In genomic region chr6:89381172-89381571, GRCm38 (mm10) we compare ENCODE assay signal across 29 mouse cellular contexts. TPM values are rescaled to one million over a fixed set of nuclear protein-coding genes. Genes with fewer than 3 reads are reported as not detected.
DNase-seq lines count a peak whose midpoint lies in the region; ATAC-seq and TF ChIP-seq lines count a peak whose summit lies in the region.
"Had no signal": no experiment of that assay in that cellular context is flagged by ENCODE, and none has a peak within 500 bp of the region (broad histone marks: within the 10 kb centered on the region; RNA-seq: fewer than 3 reads in every experiment).

No protein-coding gene starts in this region.

- 53% methylated on average over 3 of the region's 3 CpGs for WGBS in heart, embryonic 11.5 days (ENCODE audit: insufficient replicate concordance)
- 52% methylated on average over 3 of the region's 3 CpGs for WGBS in lung, postnatal 0 days

- ATAC-seq in heart, embryonic 11.5 days (replicated peaks; ENCODE audit: insufficient number of reproducible peaks, low FRiP score, low TSS enrichment) = no peak
- ATAC-seq in lung, postnatal 0 days = no peak
- ATAC-seq: forebrain, embryonic 15.5 days; hindbrain, postnatal 0 days; inflammation-experienced regulatory T-cells, adult 6 months; intestine, embryonic 16.5 days; Patski had no signal

- no peaks in the 10 kb centered on the region for H3K9me3 ChIP-seq in heart, embryonic 11.5 days (replicated peaks; ENCODE audit: control insufficient read depth, low read length)
- no peaks in the 10 kb centered on the region for H3K9me3 ChIP-seq in lung, postnatal 0 days (ENCODE audit: low read length)
- H3K9me3 ChIP-seq: embryonic facial prominence, embryonic 12.5 days; embryonic facial prominence, embryonic 15.5 days; forebrain, embryonic 12.5 days; forebrain, embryonic 15.5 days; G1E; heart, embryonic 10.5 days; hindbrain, embryonic 13.5 days had no signal

- TF ChIP-seq CTCF in lung, postnatal 0 days (IDR thresholded peaks at IDR 0.05) = no peak

- peak; percentile 22 for DNase-seq in embryo, embryonic 9.5 days (ENCODE audit: extremely low spot score)
- DNase-seq in embryo, embryonic 10.5 days (ENCODE audit: low spot score) = no peak
- DNase-seq in heart, adult 9 months (ENCODE audit: low spot score in 2 of 2) = no peak
- DNase-seq in adipocyte (ENCODE audit: low spot score) = peak; percentile 43
- DNase-seq in lung, postnatal 0 days (ENCODE audit: low spot score) = no peak
- DNase-seq: adrenal gland, adult 2 months; adrenal gland, postnatal 14 days; B cell, adult 2 months; cerebellum, adult 11 months; cerebellum, adult 8-10 months; cerebellum, postnatal 10 days; cerebellum, postnatal 36 days; gastrocnemius, postnatal 25 days; heart, adult 18-20 months; kidney, adult 18-20 months had no signal

- peaks cover 19% of the 10 kb centered on the region for H3K4me1 ChIP-seq in heart, embryonic 11.5 days (ENCODE audit: control insufficient read depth, insufficient read depth, low read length)
- H3K4me1 ChIP-seq in lung, postnatal 0 days (ENCODE audit: insufficient read depth, low read depth, low read length) = no peaks in the 10 kb centered on the region
- H3K4me1 ChIP-seq: embryonic facial prominence, embryonic 15.5 days; forebrain, embryonic 15.5 days; hindbrain, embryonic 13.5 days had no signal

- no peaks in the 10 kb centered on the region for H3K27me3 ChIP-seq in heart, embryonic 11.5 days (ENCODE audit: control insufficient read depth, insufficient read depth, low read length)
- no peaks in the 10 kb centered on the region for H3K27me3 ChIP-seq in myocyte (ENCODE audit: control insufficient read depth, insufficient read depth, insufficient read length)
- no peaks in the 10 kb centered on the region for H3K27me3 ChIP-seq in lung, postnatal 0 days (replicated peaks; ENCODE audit: insufficient read depth, low read length)
- H3K27me3 ChIP-seq: CH12.LX; embryonic facial prominence, embryonic 12.5 days; embryonic facial prominence, embryonic 15.5 days; forebrain, embryonic 12.5 days; forebrain, embryonic 15.5 days; hindbrain, embryonic 13.5 days; Patski had no signal

- TF ChIP-seq POLR2A in myocyte (IDR thresholded peaks at IDR 0.05; ENCODE audit: insufficient read length, low read depth) = no peak

- H3ac ChIP-seq in myocyte (ENCODE audit: control insufficient read depth, insufficient read length) = no peak overlapping the region

- no peak overlapping the region for H3K27ac ChIP-seq in heart, embryonic 11.5 days (ENCODE audit: low read depth, low read length)
- no peak overlapping the region for H3K27ac ChIP-seq in lung, postnatal 0 days (ENCODE audit: low read length)
- H3K27ac ChIP-seq: embryonic facial prominence, embryonic 12.5 days; embryonic facial prominence, embryonic 15.5 days; forebrain, embryonic 12.5 days; forebrain, embryonic 15.5 days; heart, embryonic 10.5 days; hindbrain, embryonic 13.5 days; hindbrain, postnatal 0 days had no signal

- TF ChIP-seq EP300 in lung, postnatal 0 days (IDR thresholded peaks at IDR 0.05) = no peak

- H3K4me3 ChIP-seq in heart, embryonic 11.5 days (ENCODE audit: low read depth, low read length) = no peak overlapping the region
- no peak overlapping the region for H3K4me3 ChIP-seq in myocyte
- no peak overlapping the region for H3K4me3 ChIP-seq in lung, postnatal 0 days (ENCODE audit: low read depth, low read length)
- H3K4me3 ChIP-seq: embryonic facial prominence, embryonic 12.5 days; embryonic facial prominence, embryonic 15.5 days; forebrain, embryonic 12.5 days; forebrain, embryonic 15.5 days; heart, embryonic 10.5 days; hindbrain, embryonic 13.5 days had no signal

- H3K9ac ChIP-seq in heart, embryonic 11.5 days (ENCODE audit: low read depth, low read length) = peak overlapping the region; percentile 10; the same call in 1 of the 2 replicates
- H3K9ac ChIP-seq in lung, postnatal 0 days (replicated peaks; ENCODE audit: low read depth) = no peak overlapping the region
- H3K9ac ChIP-seq: embryonic facial prominence, embryonic 12.5 days; embryonic facial prominence, embryonic 15.5 days; forebrain, embryonic 12.5 days; forebrain, embryonic 15.5 days; hindbrain, embryonic 13.5 days had no signal

- no peaks in the 10 kb centered on the region for H3K36me3 ChIP-seq in heart, embryonic 11.5 days (ENCODE audit: control insufficient read depth, insufficient read depth, low read length)
- no peaks in the 10 kb centered on the region for H3K36me3 ChIP-seq in myocyte (ENCODE audit: control insufficient read depth, insufficient read depth)
- no peaks in the 10 kb centered on the region for H3K36me3 ChIP-seq in lung, postnatal 0 days (ENCODE audit: insufficient read depth, low read length)
- H3K36me3 ChIP-seq: embryonic facial prominence, embryonic 12.5 days; embryonic facial prominence, embryonic 15.5 days; forebrain, embryonic 12.5 days; forebrain, embryonic 15.5 days; G1E; heart, embryonic 10.5 days; hindbrain, embryonic 13.5 days had no signal

- H3K4me2 ChIP-seq in heart, embryonic 11.5 days = no peak overlapping the region
- H3K4me2 ChIP-seq in myocyte (ENCODE audit: low read depth) = no peak overlapping the region
- H3K4me2 ChIP-seq in lung, postnatal 0 days (replicated peaks; ENCODE audit: low read depth, low read length) = no peak overlapping the region
- H3K4me2 ChIP-seq: embryonic facial prominence, embryonic 12.5 days; embryonic facial prominence, embryonic 15.5 days; forebrain, embryonic 12.5 days; forebrain, embryonic 15.5 days; hindbrain, embryonic 13.5 days had no signal

- H3K79me2 ChIP-seq in myocyte (ENCODE audit: control insufficient read depth, insufficient read depth) = no peaks in the 10 kb centered on the region

TF ChIP-seq in myocyte, 11 proteins besides CTCF, POLR2A, EP300 and RAD21:
- TF ChIP-seq REST (IDR thresholded peaks at IDR 0.05; ENCODE audit: insufficient read depth, insufficient read length) (no peak), TCF3 (IDR thresholded peaks at IDR 0.05; ENCODE audit: insufficient read length, low read depth) (no peak), SRF (IDR thresholded peaks at IDR 0.05; ENCODE audit: control insufficient read depth, insufficient read length, low read depth) (no peak), MYOG (IDR thresholded peaks at IDR 0.05; ENCODE audit: control insufficient read depth in 1 of 3, insufficient read depth in 1 of 3, insufficient read length in 2 of 3, low read depth in 2 of 3) (peak in 2 of 3 experiments; percentile 53 to 55), POLR2AphosphoS2 (IDR thresholded peaks at IDR 0.05; ENCODE audit: insufficient read length, low read depth) (no peak), TCF12 (IDR thresholded peaks at IDR 0.05; ENCODE audit: insufficient read depth, poor library complexity, severe bottlenecking) (no peak), E2F4 (IDR thresholded peaks at IDR 0.05; ENCODE audit: insufficient read depth) (no peak), CEBPB (IDR thresholded peaks at IDR 0.05; ENCODE audit: insufficient read depth, poor library complexity, severe bottlenecking) (no peak), USF1 (IDR thresholded peaks at IDR 0.05; ENCODE audit: low read depth) (no peak), MAX (IDR thresholded peaks at IDR 0.05; ENCODE audit: low read depth) (no peak), MYOD1 (IDR thresholded peaks at IDR 0.05; ENCODE audit: control insufficient read depth in 1 of 3, insufficient read length in 2 of 3, low read depth in 2 of 3) (peak in 2 of 3 experiments; percentile 40 to 67)

RNA-seq across cellular contexts. Expression of gene Plxna1, which starts 18.8 kb away (rescaled TPM):
- 8.9 and 9.9 TPM in 2 replicates for polyA plus RNA-seq in heart, embryonic 11.5 days (2014; fragmentation: Nextera tagmentation; extraction: Ambion mirVana)
- 64.4 TPM for polyA plus RNA-seq in myocyte (2012; fragmentation: generic; extraction: Trizol)
- polyA plus RNA-seq in lung, postnatal 0 days (2015; fragmentation: Nextera tagmentation; extraction: Ambion mirVana) = 13.6 and 29.2 TPM in 2 replicates

Comparison
In these comparisons a context has a peak if more than half of its experiments do, and no peak if none do; other contexts are left out.
1. DNase-seq: peak in embryo, embryonic 9.5 days (single experiment) and adipocyte (single experiment); none in embryo, embryonic 10.5 days (single experiment), heart, adult 9 months (0 of 2) and lung, postnatal 0 days (single experiment).